Mouse (Mus musculus): ENCODE measurements around the gene Smad3.

Smad3 gene

GRCm38 (mm10) chr9:63697606-63698005 is 60.2 kb downstream of the Smad3 start:
- DNase-seq = no peak

DNA sequence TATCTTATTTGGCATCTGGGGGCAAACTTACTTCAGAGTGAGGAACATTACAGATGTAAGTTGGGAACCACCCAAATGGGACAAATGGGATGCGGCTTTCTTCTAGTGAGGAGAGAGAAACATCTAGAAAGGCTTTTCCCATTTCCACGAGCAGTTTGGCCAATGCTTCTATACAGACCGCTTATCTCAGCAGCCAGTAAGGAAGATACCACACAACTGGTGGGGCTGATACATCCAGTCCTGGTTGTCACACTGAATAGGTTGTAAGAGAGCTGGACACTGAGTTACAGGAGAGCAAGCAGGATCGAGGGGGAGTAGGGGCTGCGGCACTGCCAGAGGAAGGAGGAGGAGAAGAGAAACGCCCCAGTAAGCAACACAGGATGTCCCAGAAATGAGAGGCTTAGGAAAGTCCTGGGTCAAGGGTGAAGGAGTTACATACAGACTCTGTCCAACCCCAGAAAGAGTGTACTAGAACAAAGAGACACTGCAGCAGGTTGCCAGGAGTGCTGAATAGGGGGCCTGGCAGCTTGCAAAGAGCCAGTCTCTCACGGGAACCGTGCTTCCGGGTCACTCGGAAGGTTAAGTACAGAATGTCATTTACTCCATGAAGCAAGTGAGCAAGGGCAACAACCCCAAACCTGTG is 61.2 kb downstream of the Smad3 start:
- no peak for DNase-seq

DNA sequence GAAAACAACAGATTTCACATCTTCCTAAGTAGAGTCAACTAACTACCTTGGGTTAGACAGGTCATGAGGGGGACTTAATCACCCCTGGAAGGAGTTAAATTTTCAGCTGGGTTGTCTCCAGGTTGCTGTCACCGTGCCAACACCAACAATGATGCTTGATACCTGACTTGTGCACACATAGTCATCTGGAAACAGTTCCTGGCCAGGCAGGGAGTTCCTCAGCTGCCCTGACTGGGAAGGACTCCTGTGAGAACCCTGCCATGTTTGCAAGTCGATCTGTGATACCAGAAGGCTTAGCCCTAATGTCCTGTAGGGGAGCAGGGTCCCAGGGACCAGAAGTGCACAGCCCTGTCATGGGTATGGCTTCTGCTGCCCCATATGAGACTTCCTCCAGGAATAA is 65.8 kb downstream of the Smad3 start:
- no peak for DNase-seq

DNA sequence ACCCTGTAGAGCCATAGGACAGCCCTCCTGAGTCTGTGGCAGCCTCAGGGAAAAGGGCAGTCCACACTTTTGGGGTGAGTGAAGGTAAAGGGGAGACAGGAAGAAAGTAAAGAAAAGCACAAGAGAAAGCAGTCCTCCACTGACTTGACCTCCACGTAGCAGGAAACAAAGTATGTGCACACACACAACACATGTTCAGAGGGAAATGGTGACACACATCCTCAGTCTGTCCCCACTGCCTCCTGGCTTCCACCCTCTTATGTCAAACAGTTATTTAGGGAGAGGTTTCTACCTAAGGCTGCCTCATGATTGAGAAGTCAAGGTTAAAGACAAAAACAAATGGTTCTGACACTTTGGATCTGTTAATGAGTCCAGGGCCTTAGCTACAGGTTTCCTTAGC is 67.3 kb downstream of the Smad3 start:
- DNase-seq = no peak

- no peak for DNase-seq
Observed at GRCm38 (mm10) chr9:63687413-63688015, 70.3 kb downstream of the Smad3 start.

DNA sequence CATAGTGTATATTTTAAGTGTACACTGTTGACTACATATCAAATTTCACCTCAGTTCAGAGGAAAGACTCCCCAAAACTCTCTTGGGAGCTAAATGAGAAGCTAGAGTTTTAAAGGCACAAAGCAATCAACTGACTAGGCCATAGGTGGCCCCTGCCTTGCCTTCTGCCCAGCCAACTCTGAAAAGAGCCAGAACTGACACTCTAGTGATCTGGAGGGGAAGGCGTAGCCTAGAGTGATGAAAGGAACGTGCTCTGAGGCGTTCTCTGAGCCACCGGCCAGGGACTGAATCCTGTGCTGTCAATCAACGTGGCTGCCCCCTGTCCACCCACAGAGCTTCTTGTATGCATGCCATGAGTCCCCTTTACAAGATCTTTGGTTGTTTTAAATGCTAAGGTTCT is 72.4 kb downstream of the Smad3 start:
- no peak for DNase-seq

DNA sequence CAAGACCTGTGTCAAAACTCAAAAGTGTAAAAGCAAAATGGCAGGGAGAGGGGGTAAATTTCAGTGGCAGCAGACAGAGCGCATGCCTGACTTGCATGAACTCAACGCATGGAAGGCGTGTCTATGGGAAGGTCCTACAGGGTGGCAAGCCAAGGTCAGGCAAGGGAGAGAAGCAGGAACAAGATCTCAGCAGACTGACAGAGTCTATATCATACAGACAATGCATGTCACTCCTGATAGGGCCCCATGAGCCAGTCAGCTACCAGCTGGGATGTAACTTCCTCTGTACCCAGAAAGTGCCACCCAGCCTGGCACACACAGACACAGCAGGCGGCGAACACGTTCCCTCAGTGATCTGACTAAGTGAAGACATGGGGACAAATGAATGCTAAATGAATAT is 73.5 kb downstream of the Smad3 start:
- no peak for DNase-seq

DNA sequence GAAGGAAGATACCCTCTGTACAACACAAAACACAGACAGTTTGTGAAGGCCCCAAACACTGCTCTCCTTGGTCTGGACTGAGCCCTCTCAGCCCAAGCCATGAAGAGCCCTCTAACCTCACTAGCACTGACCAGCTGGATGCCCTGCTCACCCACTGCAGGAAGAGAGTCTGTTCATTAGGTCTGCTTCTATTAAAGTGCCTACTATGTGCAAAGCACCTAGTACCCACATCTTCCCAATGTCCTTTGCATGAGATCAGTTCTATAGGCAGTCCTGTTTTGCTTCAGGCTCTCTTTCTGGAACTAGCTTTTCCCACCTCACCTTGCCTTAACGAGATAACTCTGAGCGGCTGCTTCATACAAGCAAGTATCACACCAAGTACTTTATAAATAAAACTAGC is 74.9 kb downstream of the Smad3 start:
- no peak for DNase-seq

GRCm38 (mm10) chr9:63682301-63682700 is 75.5 kb downstream of the Smad3 start:
- DNase-seq = no peak

- DNase-seq = no peak
Observed at GRCm38 (mm10) chr9:63678076-63678475, 79.7 kb downstream of the Smad3 start.

GRCm38 (mm10) chr9:63677621-63678020 is 80.2 kb downstream of the Smad3 start:
- DNase-seq = no peak

DNA sequence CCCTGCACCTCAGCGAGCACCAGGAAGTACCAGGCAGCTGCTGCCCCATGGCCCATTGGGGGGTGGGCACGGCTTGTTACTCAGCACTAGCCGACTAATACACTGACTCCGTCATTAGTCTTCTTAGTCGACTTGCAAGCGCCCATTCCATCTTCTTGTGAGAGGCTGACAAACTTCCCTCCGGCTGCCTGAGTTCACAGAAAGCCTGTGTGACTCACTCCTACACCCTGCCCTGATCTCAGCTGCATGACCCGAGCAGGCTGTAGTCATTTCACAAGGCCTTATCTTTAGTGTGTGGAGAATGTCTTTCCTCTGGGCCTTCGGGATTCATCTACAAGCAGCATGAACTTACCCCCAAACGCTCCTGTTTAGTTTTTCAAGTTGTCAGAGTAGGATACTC is 83.2 kb downstream of the Smad3 start:
- DNase-seq = no peak

- no peak for DNase-seq
Observed at GRCm38 (mm10) chr9:63673494-63673805, 84.3 kb downstream of the Smad3 start.

DNA sequence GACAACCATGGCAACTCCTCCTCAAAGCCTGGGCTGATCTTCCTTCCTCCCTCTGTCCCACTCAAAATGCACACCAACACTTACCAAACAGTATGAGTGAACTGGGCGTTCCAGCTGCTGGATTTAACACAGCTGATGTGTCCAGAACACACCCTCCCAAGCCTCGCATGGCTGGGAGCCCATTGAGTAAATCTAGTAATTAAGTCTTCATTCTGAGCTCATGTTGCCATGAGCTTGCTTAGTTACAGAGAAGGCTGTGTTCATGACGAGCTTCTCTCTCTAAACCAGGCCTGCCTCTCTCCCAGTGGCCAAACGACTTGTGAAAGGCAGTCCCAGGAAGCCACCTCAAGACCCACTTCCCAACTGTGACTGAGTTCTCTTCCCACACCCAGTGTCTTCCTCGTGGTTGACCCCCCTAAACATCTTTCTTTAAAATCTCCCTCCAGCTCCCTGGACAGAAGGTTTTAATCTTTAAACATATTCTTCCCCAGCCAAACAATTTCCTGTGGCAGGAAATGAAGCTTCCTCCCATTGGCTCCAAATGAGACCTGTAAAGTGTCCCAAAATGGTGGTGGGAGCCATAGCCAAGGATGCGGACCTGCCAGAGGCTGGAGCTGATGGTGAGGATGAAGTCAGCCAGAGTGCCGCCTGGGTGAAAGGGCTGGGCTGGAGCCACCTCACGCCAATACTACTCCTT is 84.8 kb downstream of the Smad3 start:
- no peak for DNase-seq

DNA sequence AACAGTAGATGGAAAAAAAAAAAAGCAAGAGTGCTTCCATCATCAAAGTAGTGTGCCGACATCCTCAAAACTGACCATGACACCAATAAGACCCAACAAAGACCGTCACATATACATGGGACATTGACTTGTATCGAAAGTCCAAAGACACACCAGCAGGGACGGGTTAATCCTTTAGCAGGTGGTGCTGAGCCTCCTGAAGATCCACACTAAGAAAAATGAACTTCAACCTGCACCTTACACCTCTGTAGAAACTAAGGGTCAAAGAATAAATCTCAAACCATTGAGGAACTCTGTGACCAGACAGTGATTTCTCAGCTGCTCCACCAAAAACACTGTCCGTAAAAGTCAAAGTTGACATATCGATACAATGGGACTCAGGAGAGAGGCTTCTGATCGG is 88.0 kb downstream of the Smad3 start:
- no peak for DNase-seq

GRCm38 (mm10) chr9:63668621-63669020 is 89.2 kb downstream of the Smad3 start:
- DNase-seq = no peak

- no peak for DNase-seq
Observed at GRCm38 (mm10) chr9:63667373-63667724, 90.4 kb downstream of the Smad3 start.

DNA sequence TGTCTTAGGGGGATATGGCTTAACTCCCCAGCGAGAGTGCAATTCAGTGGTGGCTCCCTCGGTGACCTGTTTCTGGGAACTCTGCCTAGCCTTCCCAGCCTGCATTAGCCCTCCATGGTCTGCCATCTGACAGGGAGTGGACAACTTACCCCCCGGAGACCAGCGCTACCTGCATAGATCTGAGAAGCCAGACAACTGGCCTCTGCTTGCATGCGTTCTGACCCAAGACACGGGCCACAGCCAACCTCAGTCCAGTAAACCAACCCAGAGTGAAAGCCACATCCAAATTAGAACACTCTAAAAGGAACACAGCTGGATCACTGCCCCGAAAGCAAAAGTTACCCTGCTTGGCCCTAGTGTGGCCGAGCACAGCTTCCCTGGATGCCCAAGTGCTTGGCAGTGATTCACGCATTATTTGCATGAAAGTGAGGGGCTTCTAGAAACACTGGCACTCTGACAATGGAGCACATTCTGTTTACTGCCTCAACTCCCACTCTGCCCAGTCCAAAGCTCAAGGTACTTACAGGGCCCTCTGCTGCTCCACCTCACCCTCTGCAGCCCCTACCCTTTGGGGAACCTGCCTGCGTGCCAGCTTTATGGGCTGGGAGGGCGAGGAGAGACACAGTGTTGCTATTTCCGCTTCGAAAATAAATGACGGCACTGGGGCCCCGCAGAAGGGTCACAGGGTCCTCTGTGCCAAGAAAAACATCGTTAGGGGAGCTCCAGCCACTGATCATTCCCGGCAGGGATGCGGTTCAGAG is 91.0 kb downstream of the Smad3 start:
- no peak for DNase-seq

DNA sequence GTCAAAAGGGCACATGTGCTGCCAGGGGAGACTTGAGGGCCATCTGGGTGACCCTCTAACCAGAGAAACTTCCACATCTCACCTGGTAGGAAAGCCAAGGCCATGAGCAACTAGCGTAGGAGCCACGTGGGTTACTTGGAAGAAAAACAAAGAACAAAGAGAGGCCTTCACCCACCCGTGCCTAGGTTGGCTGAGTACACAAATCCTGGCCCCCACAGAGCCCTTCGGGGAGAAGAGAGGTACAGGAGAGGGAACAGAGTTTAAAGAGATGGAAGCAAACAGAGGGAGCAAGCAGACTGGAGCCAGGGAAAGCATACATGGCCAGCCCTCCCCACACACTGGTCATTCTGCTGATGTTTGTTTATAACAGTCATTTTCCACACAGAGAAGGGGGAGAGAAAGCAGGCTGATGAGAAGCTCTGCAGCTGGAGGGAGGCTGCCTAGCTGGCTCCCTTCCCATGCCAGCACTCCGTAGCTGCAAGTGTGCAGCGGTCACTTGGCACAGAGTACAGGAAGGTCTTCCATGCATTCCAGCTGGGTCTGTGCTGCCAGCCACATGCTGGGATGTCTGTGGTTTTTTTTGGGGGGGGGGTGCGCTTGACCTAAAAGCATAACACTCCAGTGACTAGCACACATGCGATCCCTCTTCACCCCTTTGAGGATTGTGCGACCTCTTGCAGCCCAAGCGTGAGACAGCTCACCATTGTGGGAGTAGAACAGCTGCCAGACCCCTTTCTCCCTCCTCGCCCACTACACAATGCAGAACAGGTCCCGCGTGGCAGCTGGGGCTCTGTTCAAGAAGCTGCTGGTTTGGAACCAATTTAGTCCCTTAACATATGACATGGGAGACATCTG is 92.8 kb downstream of the Smad3 start:
- no peak for DNase-seq

DNA sequence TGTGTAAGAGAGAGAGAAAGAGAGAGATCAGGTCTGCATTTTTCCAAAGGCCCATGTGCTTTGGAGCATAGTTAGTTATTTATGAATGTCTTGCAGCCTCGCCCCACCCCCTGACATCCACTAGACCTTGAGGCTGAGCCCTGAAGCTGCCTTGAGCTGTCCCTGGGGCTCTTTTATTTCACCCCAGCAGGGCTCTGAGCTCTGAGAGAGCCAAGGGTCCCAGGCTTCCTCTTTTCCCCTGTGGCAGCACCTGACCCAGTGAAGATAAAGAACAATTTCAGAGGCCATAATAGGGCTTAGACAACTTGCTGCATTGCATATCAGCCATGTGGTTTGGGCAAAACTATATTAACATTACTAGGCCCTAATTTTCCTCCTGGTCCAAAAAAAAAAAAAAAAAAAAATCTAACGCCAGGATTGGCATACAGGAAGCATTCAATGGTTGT is 93.5 kb downstream of the Smad3 start:
- DNase-seq = no peak

- no peak for DNase-seq
Observed at GRCm38 (mm10) chr9:63663222-63663621, 94.6 kb downstream of the Smad3 start.

GRCm38 (mm10) chr9:63662759-63663158 is 95.0 kb downstream of the Smad3 start:
- DNase-seq = no peak

DNA sequence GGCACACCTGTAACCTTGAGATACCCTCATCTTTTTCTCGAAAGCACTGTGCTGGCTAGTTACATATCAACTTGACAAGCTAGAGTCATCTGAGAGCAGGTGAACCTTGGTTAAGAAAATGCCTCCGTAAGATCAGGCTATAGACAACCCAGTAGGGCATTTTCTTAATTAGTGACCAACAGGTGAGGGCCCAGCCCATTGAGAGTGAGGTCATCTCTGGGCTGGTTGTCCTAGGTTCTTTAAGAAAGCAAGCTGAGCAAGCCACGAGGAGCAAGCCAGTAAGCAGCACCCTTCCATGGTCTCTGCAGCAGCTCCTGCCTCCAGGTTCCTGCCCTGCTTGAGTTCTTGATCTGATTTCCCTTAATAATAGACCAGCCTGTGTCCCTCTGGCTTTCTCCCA is 97.1 kb downstream of the Smad3 start:
- DNase-seq = no peak
